Mouse (Mus musculus): ENCODE results near the gene Olfr1261. TPM values are rescaled to one million over a fixed set of nuclear protein-coding genes. Genes with fewer than 3 reads are reported as not detected.

Olfr1261 gene
- not detected in 2 replicates for polyA plus RNA-seq (2015; fragmentation: Nextera tagmentation; extraction: Ambion mirVana)

- no peaks in the 10 kb centered on the region for H3K9me3 ChIP-seq (replicated peaks)
- no peak for ATAC-seq (ENCODE audit: insufficient number of reproducible peaks, low FRiP score, low TSS enrichment, low read depth)
- H3K4me2 ChIP-seq (replicated peaks) = no peak within 1 kb of the TSS
Measured at GRCm38 (mm10) chr2:89990921-89991320, at the start of gene Olfr1261. TSS of gene Olfr1261 (plus strand) at chr2:89991221.

DNA sequence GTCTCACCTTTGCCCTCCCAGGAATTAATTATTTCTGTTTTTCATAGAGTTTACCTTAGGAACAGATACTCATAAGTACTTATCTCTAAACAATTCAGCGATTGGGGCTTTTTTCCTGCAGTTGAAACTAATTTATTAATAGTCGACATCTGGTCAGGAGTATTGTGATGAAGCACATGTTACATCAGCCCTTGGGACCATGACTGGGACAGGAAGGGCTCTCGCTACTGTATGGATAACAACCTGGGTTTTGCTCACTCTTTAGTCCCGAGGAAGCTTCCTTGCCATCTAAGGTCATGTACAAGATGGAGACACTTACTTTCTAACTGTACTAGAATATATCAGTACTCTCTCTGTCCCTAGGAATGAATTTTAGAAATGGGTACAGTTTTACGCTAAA is 42.5 kb upstream of the Olfr1261 start, which contains the start of gene Olfr1259:
Olfr1259 (minus strand) TSS at position 101 of the 400 bp plus-strand sequence.
- 77% methylated on average over 5 of the region's 5 CpGs for WGBS
- no peak for ATAC-seq (ENCODE audit: insufficient number of reproducible peaks, low FRiP score, low TSS enrichment, low read depth)

More at GRCm38 (mm10) chr2:89990921-89991320, at the start of gene Olfr1261:
- Histone ChIP-seq H3K4me3 (replicated peaks) (no peak within 1 kb of the TSS), H3K4me1 (no peaks in the 10 kb centered on the region), H3K27ac (replicated peaks) (no peak within 1 kb of the TSS), H3K27me3 (no peaks in the 10 kb centered on the region), H3K9ac (no peak within 1 kb of the TSS), H3K36me3 (no peaks in the 10 kb centered on the region)

DNA sequence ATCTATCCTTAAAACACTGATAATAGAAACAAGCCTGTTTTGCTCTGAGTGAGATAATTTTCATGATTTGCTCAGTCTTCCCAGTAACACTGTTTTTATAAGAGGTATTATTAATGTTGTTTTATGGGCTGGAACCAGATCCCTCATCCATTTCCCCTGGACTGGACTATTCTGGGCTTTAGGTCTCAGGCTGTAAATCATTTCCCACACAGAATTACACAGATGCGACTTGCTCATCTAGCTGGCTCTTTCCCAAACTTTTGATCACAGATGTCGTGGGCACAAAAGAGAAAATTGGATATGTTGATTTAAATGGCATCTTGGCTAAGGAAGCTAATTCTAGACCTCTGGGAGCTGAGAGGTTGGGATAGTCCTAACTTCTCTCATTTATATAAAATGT is 16.8 kb upstream of the Olfr1261 start, which contains the start of gene Olfr1260:
Olfr1260 (plus strand) TSS at position 157 of the 400 bp plus-strand sequence.
- Histone ChIP-seq H3K9ac (no peak within 1 kb of the TSS), H3K9me3 (replicated peaks) (no peaks in the 10 kb centered on the region), H3K27ac (replicated peaks) (no peak within 1 kb of the TSS), H3K36me3 (no peaks in the 10 kb centered on the region), H3K27me3 (no peaks in the 10 kb centered on the region), H3K4me2 (replicated peaks) (no peak within 1 kb of the TSS), H3K4me1 (no peaks in the 10 kb centered on the region), H3K4me3 (replicated peaks) (no peak within 1 kb of the TSS)
- WGBS = 55% methylated on average over 2 of the region's 2 CpGs
- no peak for ATAC-seq (ENCODE audit: insufficient number of reproducible peaks, low FRiP score, low TSS enrichment, low read depth)

More for the DNA sequence above, 42.5 kb upstream of the Olfr1261 start, which contains the start of gene Olfr1259:
- no peaks in the 10 kb centered on the region for H3K9me3 ChIP-seq (replicated peaks)
- no peak within 1 kb of the TSS for H3K27ac ChIP-seq (replicated peaks)
- no peak within 1 kb of the TSS for H3K9ac ChIP-seq
- no peaks in the 10 kb centered on the region for H3K27me3 ChIP-seq
- no peak within 1 kb of the TSS for H3K4me2 ChIP-seq (replicated peaks)
- no peaks in the 10 kb centered on the region for H3K4me1 ChIP-seq
- no peak within 1 kb of the TSS for H3K4me3 ChIP-seq (replicated peaks)
- no peaks in the 10 kb centered on the region for H3K36me3 ChIP-seq

GRCm38 (mm10) chr2:89977709-89978108 is 13.3 kb upstream of the Olfr1261 start:
- no peaks in the 10 kb centered on the region for H3K4me1 ChIP-seq
- no peak overlapping the region for H3K4me3 ChIP-seq (replicated peaks)
- H3K27me3 ChIP-seq = no peaks in the 10 kb centered on the region
- H3K4me2 ChIP-seq (replicated peaks) = no peak overlapping the region
- WGBS = 89% methylated on average over 2 of the region's 2 CpGs
- no peaks in the 10 kb centered on the region for H3K9me3 ChIP-seq (replicated peaks)
- H3K27ac ChIP-seq (replicated peaks) = no peak overlapping the region
- no peak overlapping the region for H3K9ac ChIP-seq
- ATAC-seq (ENCODE audit: insufficient number of reproducible peaks, low FRiP score, low TSS enrichment, low read depth) = no peak
- H3K36me3 ChIP-seq = no peaks in the 10 kb centered on the region

- H3K9ac ChIP-seq = no peak within 1 kb of the TSS
- no peak within 1 kb of the TSS for H3K27ac ChIP-seq (replicated peaks)
- no peaks in the 10 kb centered on the region for H3K9me3 ChIP-seq (replicated peaks)
- H3K27me3 ChIP-seq = no peaks in the 10 kb centered on the region
- H3K4me1 ChIP-seq = no peaks in the 10 kb centered on the region
- no peaks in the 10 kb centered on the region for H3K36me3 ChIP-seq
- no peak for ATAC-seq (ENCODE audit: insufficient number of reproducible peaks, low FRiP score, low TSS enrichment, low read depth)
- H3K4me3 ChIP-seq (replicated peaks) = no peak within 1 kb of the TSS
- H3K4me2 ChIP-seq (replicated peaks) = no peak within 1 kb of the TSS
Measured at GRCm38 (mm10) chr2:89999845-90000244, 8.8 kb downstream of the Olfr1261 start, which contains the start of gene Olfr1262. TSS of gene Olfr1262 (plus strand) at chr2:90000145.

- H3K36me3 ChIP-seq = no peaks in the 10 kb centered on the region
- ATAC-seq (ENCODE audit: insufficient number of reproducible peaks, low FRiP score, low TSS enrichment, low read depth) = no peak
- H3K27me3 ChIP-seq = no peaks in the 10 kb centered on the region
- H3K4me2 ChIP-seq (replicated peaks) = no peak within 1 kb of the TSS
- no peak within 1 kb of the TSS for H3K27ac ChIP-seq (replicated peaks)
- no peak within 1 kb of the TSS for H3K4me3 ChIP-seq (replicated peaks)
- H3K9ac ChIP-seq = no peak within 1 kb of the TSS
- WGBS = 74% methylated on average over 2 of the region's 2 CpGs
- H3K9me3 ChIP-seq (replicated peaks) = no peaks in the 10 kb centered on the region
- no peaks in the 10 kb centered on the region for H3K4me1 ChIP-seq
Measured at GRCm38 (mm10) chr2:90011831-90012230, 20.8 kb downstream of the Olfr1261 start, which contains the start of gene Olfr1263. TSS of gene Olfr1263 (plus strand) at chr2:90012131.

DNA sequence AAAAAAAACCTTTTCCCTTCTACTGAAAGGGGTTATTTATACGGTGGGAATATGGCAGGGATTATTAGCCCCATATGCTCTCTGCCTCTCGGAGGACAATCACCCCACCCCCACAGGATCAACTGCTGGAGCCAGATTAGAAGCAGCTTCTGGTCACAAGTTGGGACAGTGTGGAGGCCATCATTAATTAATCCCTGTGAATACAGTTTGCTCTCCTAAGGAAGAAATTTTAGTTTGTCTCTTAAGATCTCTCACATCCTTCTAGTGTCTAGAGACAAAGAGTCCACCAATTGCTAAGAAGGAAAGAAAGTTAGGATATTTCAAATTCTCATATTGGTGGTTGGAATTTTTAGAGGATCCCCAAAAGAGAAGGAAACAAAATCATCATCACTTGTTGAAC is 34.5 kb downstream of the Olfr1261 start, which contains the start of gene Olfr1264:
Olfr1264 (minus strand) TSS at position 101 of the 400 bp plus-strand sequence.
- Histone ChIP-seq H3K4me3 (replicated peaks) (no peak within 1 kb of the TSS), H3K27ac (replicated peaks) (no peak within 1 kb of the TSS), H3K36me3 (no peaks in the 10 kb centered on the region), H3K27me3 (no peaks in the 10 kb centered on the region), H3K9ac (no peak within 1 kb of the TSS), H3K4me1 (no peaks in the 10 kb centered on the region), H3K4me2 (replicated peaks) (no peak within 1 kb of the TSS), H3K9me3 (replicated peaks) (no peaks in the 10 kb centered on the region)
- no peak for ATAC-seq (ENCODE audit: insufficient number of reproducible peaks, low FRiP score, low TSS enrichment, low read depth)
- 23% methylated on average over 2 of the region's 2 CpGs for WGBS

DNA sequence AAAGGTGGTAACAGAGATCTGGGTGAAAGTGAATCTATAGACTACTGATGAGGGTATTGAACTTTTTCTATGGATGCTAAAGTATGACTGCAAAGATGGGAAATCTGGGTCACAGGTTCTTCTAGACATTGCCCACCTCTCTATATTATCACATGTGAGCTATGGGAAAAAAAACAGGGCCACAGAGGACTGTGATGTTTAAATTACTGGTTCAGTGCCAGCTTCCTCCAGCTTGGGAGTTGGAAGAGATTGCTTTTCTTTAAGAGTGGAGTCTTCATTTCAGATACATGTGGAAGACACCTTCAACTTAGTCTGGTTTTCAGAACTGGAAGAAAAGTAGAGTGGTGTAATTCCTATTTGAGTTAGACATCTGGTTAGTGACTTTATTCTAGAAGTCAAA is 44.0 kb downstream of the Olfr1261 start, which contains the start of gene Olfr1265:
Olfr1265 (plus strand) TSS at position 301 of the 400 bp plus-strand sequence.
- ATAC-seq (ENCODE audit: insufficient number of reproducible peaks, low FRiP score, low TSS enrichment, low read depth) = no peak
- Histone ChIP-seq H3K9me3 (replicated peaks) (no peaks in the 10 kb centered on the region), H3K27ac (replicated peaks) (no peak within 1 kb of the TSS), H3K36me3 (no peaks in the 10 kb centered on the region), H3K4me1 (no peaks in the 10 kb centered on the region), H3K9ac (no peak within 1 kb of the TSS), H3K27me3 (no peaks in the 10 kb centered on the region), H3K4me2 (replicated peaks) (no peak within 1 kb of the TSS), H3K4me3 (replicated peaks) (no peak within 1 kb of the TSS)

Other genes with a start within 250 kb of the Olfr1261 start
- gene Olfr1253, start 234.1 kb upstream of the Olfr1261 start, polyA plus RNA-seq (2015; fragmentation: Nextera tagmentation; extraction: Ambion mirVana) = not detected in 2 replicates
- gene Olfr1254, start 197.6 kb upstream of the Olfr1261 start, polyA plus RNA-seq (2015; fragmentation: Nextera tagmentation; extraction: Ambion mirVana) = not detected in 2 replicates
- gene Olfr1255, start 179.2 kb upstream of the Olfr1261 start, polyA plus RNA-seq (2015; fragmentation: Nextera tagmentation; extraction: Ambion mirVana) = not detected in 2 replicates
- not detected in 2 replicates for gene Olfr1256, start 149.7 kb upstream of the Olfr1261 start, polyA plus RNA-seq (2015; fragmentation: Nextera tagmentation; extraction: Ambion mirVana)
- 0.12 TPM in 1 of 2 replicates, not detected in the other for gene Olfr48, start 143.0 kb upstream of the Olfr1261 start, polyA plus RNA-seq (2015; fragmentation: Nextera tagmentation; extraction: Ambion mirVana)
- not detected in 2 replicates for gene Olfr1257, start 112.8 kb upstream of the Olfr1261 start, polyA plus RNA-seq (2015; fragmentation: Nextera tagmentation; extraction: Ambion mirVana)
- gene Olfr1258, start 63.9 kb upstream of the Olfr1261 start, polyA plus RNA-seq (2015; fragmentation: Nextera tagmentation; extraction: Ambion mirVana) = 0.11 TPM in 1 of 2 replicates, not detected in the other
- gene Olfr1259, start 42.6 kb upstream of the Olfr1261 start, polyA plus RNA-seq (2015; fragmentation: Nextera tagmentation; extraction: Ambion mirVana) = 0.04 TPM in 1 of 2 replicates, not detected in the other
- not detected in 2 replicates for gene Olfr1260, start 16.9 kb upstream of the Olfr1261 start, polyA plus RNA-seq (2015; fragmentation: Nextera tagmentation; extraction: Ambion mirVana)
- not detected in 2 replicates for gene Olfr1262, start 8.9 kb downstream of the Olfr1261 start, polyA plus RNA-seq (2015; fragmentation: Nextera tagmentation; extraction: Ambion mirVana)
- not detected in 2 replicates for gene Olfr1263, start 20.9 kb downstream of the Olfr1261 start, polyA plus RNA-seq (2015; fragmentation: Nextera tagmentation; extraction: Ambion mirVana)
- 0.08 and 0.23 TPM in 2 replicates for gene Olfr1264, start 34.4 kb downstream of the Olfr1261 start, polyA plus RNA-seq (2015; fragmentation: Nextera tagmentation; extraction: Ambion mirVana)
- not detected in 2 replicates for gene Olfr1265, start 44.1 kb downstream of the Olfr1261 start, polyA plus RNA-seq (2015; fragmentation: Nextera tagmentation; extraction: Ambion mirVana)
- 0.12 TPM in 1 of 2 replicates, not detected in the other for gene Olfr140, start 72.4 kb downstream of the Olfr1261 start, polyA plus RNA-seq (2015; fragmentation: Nextera tagmentation; extraction: Ambion mirVana)
- not detected in 2 replicates for gene Olfr1269, start 130.2 kb downstream of the Olfr1261 start, polyA plus RNA-seq (2015; fragmentation: Nextera tagmentation; extraction: Ambion mirVana)
- gene Olfr32, start 151.1 kb downstream of the Olfr1261 start, polyA plus RNA-seq (2015; fragmentation: Nextera tagmentation; extraction: Ambion mirVana) = 0.17 and 0.67 TPM in 2 replicates
- gene Olfr1270, start 161.9 kb downstream of the Olfr1261 start, polyA plus RNA-seq (2015; fragmentation: Nextera tagmentation; extraction: Ambion mirVana) = 0.04 TPM in 1 of 2 replicates, not detected in the other
- gene Olfr1506, start 233.3 kb downstream of the Olfr1261 start, polyA plus RNA-seq (2015; fragmentation: Nextera tagmentation; extraction: Ambion mirVana) = not detected in 2 replicates

Data from embryonic facial prominence, embryonic 15.5 days (tissue).